Mouse (Mus musculus): ENCODE results near the gene Gm20388. TPM values are rescaled to one million over a fixed set of nuclear protein-coding genes. Genes with fewer than 3 reads are reported as not detected.

Gene Gm20388
- total RNA-seq, 1 experiment from 2014 or later: 35.7 TPM

DNA sequence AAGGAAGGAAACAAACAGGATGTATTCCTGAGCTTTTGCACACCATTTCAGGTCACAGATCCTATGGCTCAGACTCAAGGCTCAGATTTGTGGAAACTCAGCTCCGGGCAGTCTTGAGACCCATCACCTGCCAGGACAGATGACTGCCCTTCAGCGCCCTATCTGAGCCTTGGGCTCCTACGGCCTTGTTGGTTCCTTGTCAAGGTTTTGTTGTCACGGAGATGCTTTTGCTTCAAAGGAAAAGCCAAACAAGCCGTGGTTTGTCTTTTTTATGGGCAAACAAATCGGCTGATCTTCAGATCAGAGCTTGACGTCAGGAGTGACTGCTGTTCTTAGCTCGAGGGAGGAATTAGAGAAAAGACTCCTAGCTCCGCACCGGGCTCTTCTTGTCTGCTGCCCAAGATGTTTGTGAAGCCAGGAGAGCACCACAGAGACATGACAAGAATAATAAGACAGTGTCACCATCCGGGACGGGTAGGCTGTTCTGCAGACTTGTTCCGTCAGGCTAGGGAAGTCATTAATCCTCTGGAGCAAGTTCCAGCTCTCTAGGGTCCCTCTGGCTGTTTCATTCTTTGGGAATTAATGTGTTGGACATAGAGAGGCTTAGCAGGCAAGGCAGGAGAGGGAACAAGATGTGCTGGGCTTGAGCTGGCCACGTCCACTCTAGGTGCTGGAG lies 1945.6 kb downstream of the Gm20388 start:
- ATAC-seq (replicated peaks; ENCODE audit: low read depth, poor library complexity, severe bottlenecking): no peak

DNA sequence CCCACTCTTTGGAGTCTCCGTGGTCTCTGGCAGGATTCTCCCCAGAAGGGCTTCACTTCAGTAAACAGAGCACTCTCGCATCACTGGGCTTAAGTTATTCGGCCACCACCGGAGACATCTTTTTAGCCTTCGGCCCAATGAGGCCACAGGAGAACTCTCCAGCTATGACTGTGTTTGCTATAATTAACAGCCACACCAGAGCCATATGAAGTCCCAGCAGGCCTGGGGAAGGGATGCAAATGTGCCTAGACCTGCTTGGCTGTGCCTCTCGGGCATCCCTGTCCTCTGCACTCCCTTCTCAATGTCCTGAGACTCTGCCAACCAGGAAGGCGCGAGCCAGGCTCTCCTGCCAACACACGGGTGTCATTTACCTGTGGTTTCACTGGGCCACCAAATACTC lies 1946.7 kb downstream of the Gm20388 start:
- ATAC-seq (replicated peaks; ENCODE audit: low read depth, poor library complexity, severe bottlenecking): no peak

DNA sequence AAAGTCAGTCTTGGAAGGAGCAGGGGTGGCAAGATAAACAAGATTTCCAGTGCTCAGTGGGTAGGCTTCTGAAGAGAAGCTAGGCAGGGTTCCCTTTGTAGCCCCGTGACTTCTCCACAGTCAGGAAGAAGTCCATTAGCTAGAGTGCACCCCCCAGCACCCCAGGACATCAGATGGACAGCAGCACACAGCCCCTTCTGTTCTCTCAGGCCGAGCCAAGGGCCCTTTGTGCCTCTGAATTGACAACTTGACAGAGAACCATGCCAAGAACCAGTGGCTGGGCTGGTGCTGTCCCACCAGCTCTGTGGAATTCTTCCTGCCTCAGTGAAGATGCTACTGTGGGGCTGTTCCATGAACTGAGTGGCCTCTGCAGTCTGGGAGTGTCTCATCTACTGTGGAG lies 1947.1 kb downstream of the Gm20388 start:
- ATAC-seq (replicated peaks; ENCODE audit: low read depth, poor library complexity, severe bottlenecking): no peak

DNA sequence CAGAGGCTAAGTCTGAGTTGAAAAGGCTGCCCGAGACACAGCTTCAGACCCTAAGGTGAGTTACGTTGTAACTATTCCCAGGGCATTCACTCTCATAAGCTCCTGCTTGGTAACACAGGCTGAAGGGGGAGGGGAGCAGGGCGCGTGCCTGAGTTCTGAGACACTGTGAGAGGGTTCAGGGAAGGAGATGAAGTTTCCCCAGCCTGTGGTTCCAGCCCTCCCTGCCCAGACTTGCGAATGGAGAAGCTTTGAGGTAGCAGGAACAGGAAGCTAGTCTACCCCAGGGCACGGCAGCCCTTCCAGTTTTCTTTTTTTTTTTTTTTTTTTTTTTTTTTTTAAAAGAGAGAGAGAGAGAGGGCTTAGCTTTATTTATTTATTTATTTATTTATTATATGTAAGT lies 1950.6 kb downstream of the Gm20388 start:
- peak; percentile 78 for ATAC-seq (replicated peaks; ENCODE audit: low read depth, poor library complexity, severe bottlenecking)

DNA sequence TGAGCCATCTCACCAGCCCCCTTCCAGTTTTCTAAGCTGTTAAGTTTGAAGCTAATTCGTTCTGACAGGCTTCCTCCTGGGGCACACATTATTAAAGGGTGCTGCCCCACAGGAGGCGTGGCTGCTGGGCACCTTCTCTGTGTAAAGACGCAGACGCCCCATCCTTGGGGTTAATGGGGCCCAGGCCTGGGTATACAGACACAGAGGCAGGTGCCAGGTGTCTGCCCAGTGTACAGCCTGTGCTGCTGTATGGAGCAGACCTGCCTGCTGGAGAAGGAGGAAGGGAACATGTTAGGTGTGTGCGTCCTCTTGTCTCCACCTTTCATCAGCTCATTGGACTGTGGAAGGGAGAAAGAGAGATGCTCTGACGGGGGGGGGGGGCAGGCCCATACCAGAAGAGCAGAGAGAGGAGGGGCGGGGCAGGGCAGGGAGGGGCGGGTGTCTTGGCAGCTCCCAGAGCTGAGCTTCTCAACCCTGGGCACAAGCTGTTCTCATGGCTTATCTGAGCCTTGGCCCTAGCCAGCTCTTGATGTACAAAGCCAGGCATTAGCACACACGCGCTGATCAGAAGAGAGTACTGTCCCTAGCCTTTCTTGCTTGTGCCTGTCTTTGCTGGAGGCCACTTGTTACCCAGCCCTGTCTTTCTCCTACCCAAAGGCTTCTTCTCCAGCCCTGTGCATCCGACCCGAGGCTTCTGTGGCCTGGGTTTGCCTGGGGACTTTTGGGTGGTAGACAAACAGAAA lies 1951.3 kb downstream of the Gm20388 start:
- no peak for ATAC-seq (replicated peaks; ENCODE audit: low read depth, poor library complexity, severe bottlenecking)

DNA sequence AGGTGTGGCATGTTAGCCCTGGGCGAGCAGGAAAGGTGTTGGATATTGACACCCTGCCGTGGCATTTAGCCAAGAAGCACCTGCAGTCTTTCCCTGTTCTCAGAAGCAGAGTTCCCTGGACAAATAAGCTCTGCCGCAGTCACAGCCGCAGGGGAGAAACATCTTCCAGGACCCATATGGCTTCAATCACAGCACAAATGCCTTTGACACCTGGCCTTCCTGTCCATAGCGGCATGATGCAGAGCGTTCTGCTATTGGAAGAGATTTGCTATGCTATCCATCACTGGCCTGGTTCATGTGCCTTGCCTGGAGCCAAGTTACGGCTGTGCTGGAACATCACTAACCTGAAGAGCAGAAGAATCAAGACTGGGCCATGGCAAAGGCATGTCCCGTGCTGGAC lies 1954.7 kb downstream of the Gm20388 start:
- no peak for ATAC-seq (replicated peaks; ENCODE audit: low read depth, poor library complexity, severe bottlenecking)

DNA sequence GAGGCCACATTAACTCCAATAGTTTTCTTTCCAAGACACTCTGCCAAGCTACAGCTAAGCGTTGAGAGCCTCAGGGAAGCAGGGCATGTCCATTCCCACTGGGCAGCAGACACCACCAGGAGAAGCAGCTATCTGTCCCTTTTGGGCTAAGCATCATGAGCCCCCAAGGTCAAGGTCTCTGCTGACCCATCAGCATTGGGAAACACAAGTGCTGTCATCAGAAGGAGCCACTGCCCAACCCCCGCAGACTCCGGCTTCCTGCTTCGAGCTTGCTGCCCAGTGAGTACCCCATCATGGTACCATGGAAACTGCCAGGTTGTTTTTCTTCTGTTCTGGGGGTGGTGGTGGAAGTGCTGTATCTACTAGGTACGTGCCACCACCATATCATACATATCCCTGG lies 1957.6 kb downstream of the Gm20388 start:
- ATAC-seq (replicated peaks; ENCODE audit: low read depth, poor library complexity, severe bottlenecking): no peak

DNA sequence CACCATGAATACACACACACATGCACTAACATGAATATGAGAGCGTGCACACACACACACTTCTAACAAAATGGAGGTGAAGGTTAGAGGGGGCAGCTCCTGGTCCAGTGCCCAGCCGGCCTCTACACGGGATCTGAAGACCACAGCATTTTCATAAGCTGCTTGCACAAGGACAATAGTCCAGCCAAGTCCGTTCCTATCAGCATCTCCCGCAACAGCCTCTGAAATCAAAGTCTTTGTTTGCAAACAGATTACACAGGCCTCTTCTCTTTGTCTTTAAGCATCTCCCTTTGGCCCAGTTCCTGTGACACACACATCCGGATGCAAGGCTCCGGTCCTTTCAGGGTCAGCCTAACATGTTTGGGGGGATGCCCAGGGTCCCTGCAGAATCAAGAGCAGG lies 1958.3 kb downstream of the Gm20388 start:
- no peak for ATAC-seq (replicated peaks; ENCODE audit: low read depth, poor library complexity, severe bottlenecking)

DNA sequence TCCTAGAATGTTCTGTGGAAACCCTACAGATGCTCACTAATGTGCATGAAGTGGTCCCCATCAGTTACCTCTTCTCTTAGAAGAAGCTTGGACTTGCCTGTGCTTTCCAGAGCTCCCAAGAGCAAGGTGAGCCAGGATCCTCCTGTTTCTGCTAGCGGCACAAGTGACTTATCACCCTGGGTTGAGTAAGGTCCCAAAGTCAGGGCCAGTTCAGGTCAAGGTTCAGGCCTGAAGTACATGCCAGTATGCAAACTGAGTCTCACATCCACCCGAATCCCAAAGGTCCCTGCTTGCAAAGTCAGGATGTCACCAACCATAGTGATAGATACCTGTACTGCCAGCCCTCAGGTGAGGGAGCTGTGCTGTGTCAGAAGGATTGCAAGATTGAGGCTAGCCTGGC lies 1959.5 kb downstream of the Gm20388 start:
- ATAC-seq (replicated peaks; ENCODE audit: low read depth, poor library complexity, severe bottlenecking): no peak

DNA sequence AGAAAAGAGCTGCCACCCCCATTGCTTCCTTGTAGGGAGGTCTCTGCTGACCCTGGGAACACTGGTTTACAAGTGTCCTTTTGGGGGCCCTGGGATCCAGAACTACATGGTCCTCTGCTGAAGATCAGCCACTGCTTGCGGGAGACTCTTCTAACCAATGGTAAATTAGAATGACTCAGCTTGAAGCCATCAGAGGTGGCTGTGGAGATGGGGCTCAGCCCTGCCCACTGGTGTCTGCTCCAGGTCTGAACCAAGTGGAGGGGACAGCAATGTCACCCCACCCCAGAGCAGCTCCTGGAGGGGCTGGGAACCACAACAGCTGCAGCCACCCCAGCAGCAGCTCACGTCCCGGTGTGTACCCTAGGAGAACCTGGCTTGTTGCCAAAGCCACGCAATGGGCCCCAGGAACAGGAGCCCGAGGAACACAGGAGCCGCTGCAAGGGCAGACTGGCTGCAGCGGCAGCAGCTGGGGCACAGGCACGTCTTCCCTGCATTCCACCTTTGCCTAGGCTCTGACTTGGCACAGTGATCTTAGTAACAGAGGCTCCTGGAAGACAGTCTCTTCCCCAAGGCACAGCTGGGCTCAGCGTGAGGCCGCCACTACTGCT lies 1961.3 kb downstream of the Gm20388 start:
- peak; percentile 63 for ATAC-seq (replicated peaks; ENCODE audit: low read depth, poor library complexity, severe bottlenecking)

DNA sequence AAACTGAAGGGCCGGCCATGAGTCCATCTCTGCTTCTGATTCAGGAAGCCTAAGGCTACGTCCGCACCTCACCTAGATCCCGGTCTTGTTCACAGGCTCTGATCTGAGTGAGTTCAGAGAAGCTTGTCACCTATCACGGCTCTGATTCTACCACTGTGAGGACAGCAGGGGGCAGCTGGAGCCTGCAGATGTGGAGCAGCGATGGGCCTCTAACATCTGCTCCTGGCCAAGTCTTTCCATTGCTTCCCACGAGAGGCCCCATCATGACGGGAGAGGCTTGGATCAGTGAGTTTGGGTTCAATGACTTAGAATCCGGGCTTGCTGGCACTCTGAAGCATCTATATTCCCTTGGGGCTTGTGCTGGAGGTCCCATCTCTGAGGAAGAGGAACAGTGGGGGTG lies 1963.4 kb downstream of the Gm20388 start:
- ATAC-seq (replicated peaks; ENCODE audit: low read depth, poor library complexity, severe bottlenecking): 0 out of 2 replicates have a peak, but pooled peaks have one; percentile 24

DNA sequence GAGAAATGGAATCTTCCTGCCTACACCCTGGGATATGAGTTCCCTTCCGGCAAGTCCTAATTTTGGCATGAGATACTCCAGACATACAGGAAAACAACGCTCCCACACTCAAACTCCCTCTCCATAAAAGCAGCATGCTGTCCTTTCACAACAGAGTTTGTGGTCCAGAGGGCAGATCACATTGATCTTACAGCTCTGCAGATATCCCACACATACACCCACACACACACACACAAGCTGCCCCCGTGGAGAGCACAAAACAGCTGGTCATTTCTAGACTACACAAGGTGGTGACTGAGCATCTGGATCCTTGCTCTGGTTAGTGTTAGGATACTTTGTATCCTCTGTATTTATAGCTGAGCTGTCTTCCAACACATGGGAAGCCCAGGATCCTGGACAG lies 1964.4 kb downstream of the Gm20388 start:
- no peak for ATAC-seq (replicated peaks; ENCODE audit: low read depth, poor library complexity, severe bottlenecking)

DNA sequence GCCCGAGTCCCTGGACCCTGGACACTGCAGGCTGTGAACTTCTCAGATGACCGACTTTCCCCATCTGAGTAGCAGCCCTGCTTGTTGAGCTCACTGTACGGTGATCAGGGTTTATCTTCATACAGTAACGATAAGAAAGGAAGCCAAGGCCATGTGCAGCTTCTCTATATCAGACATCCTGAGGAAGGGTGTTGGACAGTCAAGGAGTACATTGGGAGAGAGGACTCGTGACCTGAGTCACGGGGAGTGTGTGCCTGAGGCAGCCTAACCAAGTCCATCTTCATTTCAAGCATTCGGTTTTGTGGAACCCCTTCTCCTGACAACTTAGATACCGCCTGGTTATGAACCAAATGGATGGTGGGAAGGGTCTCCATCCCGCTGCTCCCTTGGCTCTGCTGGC lies 1964.9 kb downstream of the Gm20388 start:
- no peak for ATAC-seq (replicated peaks; ENCODE audit: low read depth, poor library complexity, severe bottlenecking)

DNA sequence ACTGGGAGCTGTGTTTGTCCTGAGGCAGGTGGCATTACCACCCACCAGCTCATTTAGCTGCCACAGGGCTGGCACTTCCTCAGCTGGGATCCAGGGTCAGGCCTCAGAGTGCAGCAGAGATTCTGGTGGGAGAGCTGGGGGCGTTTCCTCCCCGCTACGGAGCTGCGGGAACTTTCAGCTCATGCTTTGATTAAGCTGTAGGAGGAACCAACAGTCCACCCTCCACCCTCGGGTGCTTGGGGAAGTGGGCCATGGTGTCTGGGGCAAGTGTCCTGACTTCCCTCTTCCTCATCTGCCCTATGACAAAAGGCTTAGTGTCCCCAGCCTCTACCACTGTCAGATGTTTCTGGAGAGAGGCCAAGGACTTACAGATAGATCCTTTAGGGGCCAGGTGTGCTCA lies 1966.6 kb downstream of the Gm20388 start:
- ATAC-seq (replicated peaks; ENCODE audit: low read depth, poor library complexity, severe bottlenecking): peak; percentile 76

DNA sequence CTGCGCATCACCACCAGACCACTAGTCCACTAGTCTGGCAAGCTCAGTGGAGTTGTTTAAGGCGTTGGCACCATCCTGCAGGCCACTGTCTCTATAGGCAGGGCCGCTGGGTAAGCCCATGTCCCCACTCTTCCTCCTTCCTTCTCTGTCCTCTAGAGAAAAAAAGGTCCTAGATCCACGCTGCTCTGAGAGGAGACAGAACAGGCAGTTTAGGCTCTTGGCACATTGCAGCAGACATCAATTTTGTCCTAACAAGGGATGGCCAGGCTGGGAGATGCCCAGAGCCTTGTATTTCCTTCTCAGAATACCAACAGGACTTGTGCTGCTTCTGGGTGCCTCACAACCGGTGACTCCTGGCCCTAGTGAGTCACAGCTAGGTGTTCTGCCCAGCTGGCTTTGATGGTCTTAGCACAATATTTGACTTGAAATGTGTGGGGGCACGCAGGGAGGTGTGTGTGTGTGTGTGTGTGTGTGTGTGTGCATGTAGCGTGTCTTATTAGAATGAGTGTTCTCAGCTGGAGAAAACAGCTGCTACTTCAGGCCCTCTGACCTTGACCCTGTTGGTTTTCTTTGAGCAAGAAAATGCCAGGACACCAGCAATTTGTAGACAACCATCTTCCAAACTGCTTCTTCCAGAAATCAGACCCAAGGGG lies 1967.3 kb downstream of the Gm20388 start:
- no peak for ATAC-seq (replicated peaks; ENCODE audit: low read depth, poor library complexity, severe bottlenecking)

DNA sequence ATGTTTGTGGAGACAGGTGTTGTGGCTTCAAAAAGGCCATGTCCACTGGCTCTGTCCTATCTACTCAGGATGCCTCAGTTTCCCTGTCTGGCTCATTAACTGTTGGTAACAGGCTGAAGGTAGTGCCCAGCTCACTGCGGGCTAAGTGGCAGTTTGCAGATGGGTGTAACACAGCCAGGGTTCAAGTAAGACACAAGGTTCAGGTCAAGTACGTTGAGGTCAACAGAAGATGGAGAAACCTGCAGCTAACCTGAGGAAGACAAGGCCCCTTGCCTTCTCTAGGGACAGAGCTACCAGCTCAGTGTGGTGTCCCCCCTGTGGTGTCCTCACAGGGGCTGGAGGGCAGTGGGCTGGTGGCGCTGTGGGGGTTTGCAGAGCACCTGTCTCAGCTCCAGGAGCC lies 1969.1 kb downstream of the Gm20388 start:
- ATAC-seq (replicated peaks; ENCODE audit: low read depth, poor library complexity, severe bottlenecking): no peak

DNA sequence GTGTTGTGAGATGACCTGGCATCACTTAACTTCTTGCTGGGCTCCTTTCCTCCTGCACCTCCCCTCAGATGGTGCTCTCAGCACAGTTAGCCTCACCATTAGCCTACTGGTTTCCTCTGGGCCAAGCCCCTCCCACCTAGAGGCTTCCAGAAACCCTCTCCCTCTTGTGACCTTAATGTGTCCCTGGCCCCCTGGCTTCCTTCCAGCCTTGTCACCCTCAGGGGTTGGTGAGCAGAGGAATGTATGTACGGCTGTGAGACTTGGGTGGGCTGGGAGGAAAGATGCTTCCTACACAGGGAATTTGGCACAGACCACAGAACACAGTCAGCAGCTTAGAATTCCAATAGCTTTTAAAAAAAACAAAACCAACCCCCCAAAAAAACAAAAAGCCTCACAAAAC lies 1970.2 kb downstream of the Gm20388 start:
- no peak for ATAC-seq (replicated peaks; ENCODE audit: low read depth, poor library complexity, severe bottlenecking)

DNA sequence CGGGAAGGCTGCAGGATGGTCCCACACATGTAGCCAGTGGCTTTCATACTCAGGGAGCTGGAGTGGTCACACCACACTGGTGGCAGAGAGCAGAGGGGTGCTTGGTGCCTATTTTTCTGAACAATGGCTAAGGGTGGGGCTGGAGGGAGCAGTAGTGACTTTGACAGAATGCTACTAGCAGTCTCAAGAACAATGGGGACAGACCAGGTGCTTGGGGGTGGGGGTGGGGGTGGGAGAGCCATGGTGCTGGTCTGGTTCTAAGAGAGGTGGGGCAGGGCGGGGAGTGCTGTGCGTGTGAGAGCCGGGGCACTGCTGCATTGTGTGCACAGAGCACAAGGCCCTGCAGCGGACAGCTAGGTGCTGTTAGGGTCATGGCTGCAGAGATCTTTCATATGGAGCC lies 1971.3 kb downstream of the Gm20388 start:
- no peak for ATAC-seq (replicated peaks; ENCODE audit: low read depth, poor library complexity, severe bottlenecking)

DNA sequence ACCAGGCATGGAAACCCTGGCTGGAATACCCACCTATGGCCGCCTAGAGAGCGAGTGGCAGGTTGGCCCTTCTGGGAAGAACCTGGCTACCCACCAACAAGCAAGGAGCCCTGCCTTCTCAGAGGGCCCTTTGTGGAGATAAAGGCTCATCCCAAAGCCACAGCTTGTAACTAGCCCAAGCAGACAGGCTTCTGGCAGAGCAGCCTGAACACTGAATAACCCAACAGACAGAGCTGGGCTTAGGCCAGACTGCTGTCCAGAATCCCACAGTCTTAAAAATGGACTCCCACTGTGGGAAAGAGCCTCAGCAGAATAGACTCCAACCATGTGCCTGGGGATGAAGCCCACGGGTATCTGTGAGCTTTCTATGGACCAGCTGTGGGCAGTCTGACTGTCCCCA lies 1973.5 kb downstream of the Gm20388 start:
- no peak for ATAC-seq (replicated peaks; ENCODE audit: low read depth, poor library complexity, severe bottlenecking)

DNA sequence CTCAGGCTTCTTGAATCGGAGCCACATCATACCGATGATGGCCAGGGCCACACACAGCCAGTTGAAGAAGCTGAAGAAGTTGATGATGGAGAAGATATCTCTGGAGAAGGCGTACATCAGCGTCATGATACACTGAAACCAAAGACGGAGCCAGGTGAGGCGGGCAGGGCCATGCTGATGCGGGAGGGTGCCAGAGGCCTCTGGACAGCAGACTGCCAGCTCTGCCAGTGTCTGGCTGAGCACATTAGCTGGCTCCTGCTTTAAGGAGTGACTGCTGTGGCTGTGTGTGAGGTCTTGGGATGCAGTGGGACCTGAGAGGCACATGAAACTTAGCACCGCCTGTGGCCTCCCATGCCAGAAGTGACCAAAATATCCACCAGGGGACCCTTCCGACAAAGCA lies 1974.4 kb downstream of the Gm20388 start:
- no peak for ATAC-seq (replicated peaks; ENCODE audit: low read depth, poor library complexity, severe bottlenecking)

DNA sequence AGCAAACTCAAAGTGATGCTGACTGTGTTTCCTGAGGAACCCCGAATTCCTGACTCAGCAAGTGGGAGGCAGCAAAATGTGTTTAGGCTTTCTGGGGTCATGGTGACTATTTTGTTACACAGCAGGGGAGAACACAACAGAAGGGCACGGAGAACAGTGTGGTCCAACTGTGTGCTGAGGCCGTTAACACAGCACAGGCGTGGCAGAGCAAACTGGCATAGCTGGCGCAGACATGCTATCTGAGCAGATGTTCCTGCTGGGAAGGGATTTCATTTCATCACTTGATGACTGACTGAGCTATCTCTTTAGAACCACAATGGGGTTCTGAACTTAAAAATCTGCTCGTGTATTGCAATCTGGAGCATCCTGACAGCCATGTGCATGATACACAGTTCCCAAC lies 1974.8 kb downstream of the Gm20388 start:
- no peak for ATAC-seq (replicated peaks; ENCODE audit: low read depth, poor library complexity, severe bottlenecking)

All from common myeloid progenitor, adult 5-6 weeks (primary cell).